Mouse (Mus musculus): ENCODE measurements around the gene Kat2b. TPM values are rescaled to one million over a fixed set of nuclear protein-coding genes. Genes with fewer than 3 reads are reported as not detected.
"Not testable (repeated sequence)": the region's sequence is repeated elsewhere in the genome, so short reads cannot be mapped to it uniquely, and the experiment has no call there.

Gene Kat2b
- polyA plus RNA-seq, 1 experiment from 2014 or later = 7.8 TPM

GRCm38 (mm10) chr17:53655959-53656358 lies 89.3 kb downstream of the Kat2b start:
- Histone ChIP-seq H3K4me3 (ENCODE audit: low read depth, low read length) (no peak overlapping the region), H3K4me1 (ENCODE audit: control insufficient read depth, insufficient read depth, low read length) (no peaks in the 10 kb centered on the region), H3K4me2 (replicated peaks; ENCODE audit: low read depth, low read length) (no peak overlapping the region), H3K36me3 (ENCODE audit: control insufficient read depth, insufficient read depth, low read length) (no peaks in the 10 kb centered on the region; the same call in 1 of the 2 replicates), H3K27ac (ENCODE audit: low read length) (no peak overlapping the region), H3K9me3 (ENCODE audit: control insufficient read depth, low read depth, low read length) (no peaks in the 10 kb centered on the region), H3K27me3 (ENCODE audit: control insufficient read depth, insufficient read depth, low read length) (no peaks in the 10 kb centered on the region), H3K9ac (replicated peaks; ENCODE audit: low read depth, low read length) (no peak overlapping the region)
- no peak for ATAC-seq (ENCODE audit: insufficient number of reproducible peaks, insufficient read depth, low FRiP score, low read depth)
- 86% methylated on average over 2 of the region's 2 CpGs for whole genome bisulfite sequencing

GRCm38 (mm10) chr17:53656369-53656860 lies 89.8 kb downstream of the Kat2b start:
- H3K27me3 ChIP-seq (ENCODE audit: control insufficient read depth, insufficient read depth, low read length) = no peaks in the 10 kb centered on the region
- H3K9ac ChIP-seq (replicated peaks; ENCODE audit: low read depth, low read length) = no peak overlapping the region
- WGBS = 41% methylated on average over 6 of the region's 6 CpGs
- no peak for ATAC-seq (ENCODE audit: insufficient number of reproducible peaks, insufficient read depth, low FRiP score, low read depth)
- no peak overlapping the region for H3K4me2 ChIP-seq (replicated peaks; ENCODE audit: low read depth, low read length)
- no peak overlapping the region for H3K4me3 ChIP-seq (ENCODE audit: low read depth, low read length)
- no peaks in the 10 kb centered on the region for H3K9me3 ChIP-seq (ENCODE audit: control insufficient read depth, low read depth, low read length)
- no peak overlapping the region for H3K27ac ChIP-seq (ENCODE audit: low read length)
- H3K36me3 ChIP-seq (ENCODE audit: control insufficient read depth, insufficient read depth, low read length) = no peaks in the 10 kb centered on the region; the same call in 1 of the 2 replicates
- no peaks in the 10 kb centered on the region for H3K4me1 ChIP-seq (ENCODE audit: control insufficient read depth, insufficient read depth, low read length)

- H3K27ac ChIP-seq (ENCODE audit: low read length); H3K4me1 ChIP-seq (ENCODE audit: control insufficient read depth, insufficient read depth, low read length); H3K4me2 ChIP-seq (replicated peaks; ENCODE audit: low read depth, low read length); H3K9ac ChIP-seq (replicated peaks; ENCODE audit: low read depth, low read length); H3K27me3 ChIP-seq (ENCODE audit: control insufficient read depth, insufficient read depth, low read length); H3K9me3 ChIP-seq (ENCODE audit: control insufficient read depth, low read depth, low read length); H3K36me3 ChIP-seq (ENCODE audit: control insufficient read depth, insufficient read depth, low read length); H3K4me3 ChIP-seq (ENCODE audit: low read depth, low read length); ATAC-seq (ENCODE audit: insufficient number of reproducible peaks, insufficient read depth, low FRiP score, low read depth): not testable (repeated sequence)
- WGBS = 66% methylated on average over 2 of the region's 2 CpGs
Observed at GRCm38 (mm10) chr17:53657391-53657790, 90.7 kb downstream of the Kat2b start.

GRCm38 (mm10) chr17:53658668-53659067 lies 92.0 kb downstream of the Kat2b start:
- no peak overlapping the region for H3K4me2 ChIP-seq (replicated peaks; ENCODE audit: low read depth, low read length)
- H3K9ac ChIP-seq (replicated peaks; ENCODE audit: low read depth, low read length) = no peak overlapping the region
- no peaks in the 10 kb centered on the region for H3K4me1 ChIP-seq (ENCODE audit: control insufficient read depth, insufficient read depth, low read length)
- WGBS = 90% methylated on average over 2 of the region's 2 CpGs
- no peaks in the 10 kb centered on the region for H3K9me3 ChIP-seq (ENCODE audit: control insufficient read depth, low read depth, low read length)
- H3K36me3 ChIP-seq (ENCODE audit: control insufficient read depth, insufficient read depth, low read length) = peaks cover 5% of the 10 kb centered on the region
- no peaks in the 10 kb centered on the region for H3K27me3 ChIP-seq (ENCODE audit: control insufficient read depth, insufficient read depth, low read length)
- H3K27ac ChIP-seq (ENCODE audit: low read length) = no peak overlapping the region
- ATAC-seq (ENCODE audit: insufficient number of reproducible peaks, insufficient read depth, low FRiP score, low read depth) = no peak
- no peak overlapping the region for H3K4me3 ChIP-seq (ENCODE audit: low read depth, low read length)

GRCm38 (mm10) chr17:53659230-53659629 lies 92.6 kb downstream of the Kat2b start:
- Histone ChIP-seq H3K9me3 (ENCODE audit: control insufficient read depth, low read depth, low read length) (no peaks in the 10 kb centered on the region), H3K36me3 (ENCODE audit: control insufficient read depth, insufficient read depth, low read length) (peaks cover 5% of the 10 kb centered on the region), H3K27ac (ENCODE audit: low read length) (no peak overlapping the region), H3K4me1 (ENCODE audit: control insufficient read depth, insufficient read depth, low read length) (no peaks in the 10 kb centered on the region), H3K4me2 (replicated peaks; ENCODE audit: low read depth, low read length) (no peak overlapping the region), H3K9ac (replicated peaks; ENCODE audit: low read depth, low read length) (no peak overlapping the region), H3K27me3 (ENCODE audit: control insufficient read depth, insufficient read depth, low read length) (no peaks in the 10 kb centered on the region), H3K4me3 (ENCODE audit: low read depth, low read length) (no peak overlapping the region)
- no peak for ATAC-seq (ENCODE audit: insufficient number of reproducible peaks, insufficient read depth, low FRiP score, low read depth)
- WGBS = 82% methylated on average over 8 of the region's 8 CpGs

- WGBS = 71% methylated on average over 4 of the region's 4 CpGs
Observed at GRCm38 (mm10) chr17:53659738-53660137, 93.1 kb downstream of the Kat2b start.

GRCm38 (mm10) chr17:53661056-53661840 lies 94.6 kb downstream of the Kat2b start:
- no peak overlapping the region for H3K27ac ChIP-seq (ENCODE audit: low read length)
- H3K4me3 ChIP-seq (ENCODE audit: low read depth, low read length) = no peak overlapping the region
- H3K9me3 ChIP-seq (ENCODE audit: control insufficient read depth, low read depth, low read length) = no peaks in the 10 kb centered on the region
- peaks cover 5% of the 10 kb centered on the region; the same call in 1 of the 2 replicates for H3K36me3 ChIP-seq (ENCODE audit: control insufficient read depth, insufficient read depth, low read length)
- no peak overlapping the region for H3K4me2 ChIP-seq (replicated peaks; ENCODE audit: low read depth, low read length)
- no peak overlapping the region for H3K9ac ChIP-seq (replicated peaks; ENCODE audit: low read depth, low read length)
- 82% methylated on average over 6 of the region's 6 CpGs for WGBS
- H3K4me1 ChIP-seq (ENCODE audit: control insufficient read depth, insufficient read depth, low read length) = no peaks in the 10 kb centered on the region
- no peak for ATAC-seq (ENCODE audit: insufficient number of reproducible peaks, insufficient read depth, low FRiP score, low read depth)
- H3K27me3 ChIP-seq (ENCODE audit: control insufficient read depth, insufficient read depth, low read length) = no peaks in the 10 kb centered on the region

More at GRCm38 (mm10) chr17:53659738-53660137, 93.1 kb downstream of the Kat2b start:
- H3K9me3 ChIP-seq (ENCODE audit: control insufficient read depth, low read depth, low read length) = no peaks in the 10 kb centered on the region
- H3K27ac ChIP-seq (ENCODE audit: low read length) = no peak overlapping the region
- no peak for ATAC-seq (ENCODE audit: insufficient number of reproducible peaks, insufficient read depth, low FRiP score, low read depth)
- H3K4me2 ChIP-seq (replicated peaks; ENCODE audit: low read depth, low read length) = no peak overlapping the region
- H3K4me3 ChIP-seq (ENCODE audit: low read depth, low read length) = no peak overlapping the region
- no peak overlapping the region for H3K9ac ChIP-seq (replicated peaks; ENCODE audit: low read depth, low read length)
- H3K27me3 ChIP-seq (ENCODE audit: control insufficient read depth, insufficient read depth, low read length) = no peaks in the 10 kb centered on the region
- no peaks in the 10 kb centered on the region for H3K4me1 ChIP-seq (ENCODE audit: control insufficient read depth, insufficient read depth, low read length)
- H3K36me3 ChIP-seq (ENCODE audit: control insufficient read depth, insufficient read depth, low read length) = peaks cover 5% of the 10 kb centered on the region

- ATAC-seq (ENCODE audit: insufficient number of reproducible peaks, insufficient read depth, low FRiP score, low read depth) = no peak
- H3K9me3 ChIP-seq (ENCODE audit: control insufficient read depth, low read depth, low read length) = no peaks in the 10 kb centered on the region
- no peaks in the 10 kb centered on the region for H3K4me1 ChIP-seq (ENCODE audit: control insufficient read depth, insufficient read depth, low read length)
- H3K36me3 ChIP-seq (ENCODE audit: control insufficient read depth, insufficient read depth, low read length) = peaks cover 5% of the 10 kb centered on the region; the same call in 1 of the 2 replicates
- no peak overlapping the region for H3K4me3 ChIP-seq (ENCODE audit: low read depth, low read length)
- no peak overlapping the region for H3K9ac ChIP-seq (replicated peaks; ENCODE audit: low read depth, low read length)
- 88% methylated on average over 3 of the region's 3 CpGs for WGBS
- H3K27me3 ChIP-seq (ENCODE audit: control insufficient read depth, insufficient read depth, low read length) = no peaks in the 10 kb centered on the region
- H3K4me2 ChIP-seq (replicated peaks; ENCODE audit: low read depth, low read length) = no peak overlapping the region
- no peak overlapping the region for H3K27ac ChIP-seq (ENCODE audit: low read length)
Observed at GRCm38 (mm10) chr17:53664267-53664666, 97.6 kb downstream of the Kat2b start.
